Mouse (Mus musculus): ENCODE results near the gene Rpusd4. TPM values are rescaled to one million over a fixed set of nuclear protein-coding genes. Genes with fewer than 3 reads are reported as not detected.

Rpusd4 gene
- total RNA-seq, 2 experiments from 2014 or later: 10.1 to 10.9 TPM

Other genes starting within 250 kb of the Rpusd4 start
- 10 to 100 TPM; 26.5 to 28.6 TPM for gene St3gal4, start 148.6 kb upstream of the Rpusd4 start, total RNA-seq (2021)
- 10 to 100 TPM; 17.5 to 18.5 TPM for gene Dcps, start 91.8 kb upstream of the Rpusd4 start, total RNA-seq (2021)
- 10 to 100 TPM; 63.1 to 67.3 TPM for gene Srpr, start 67.7 kb upstream of the Rpusd4 start, total RNA-seq (2021)
- 1 to 10 TPM; 3.1 to 4.4 TPM for gene Tirap, start 67.6 kb upstream of the Rpusd4 start, total RNA-seq (2021)
- 10 to 100 TPM; 41.5 to 46.4 TPM for gene Foxred1, start 56.8 kb upstream of the Rpusd4 start, total RNA-seq (2021)
- 10 to 100 TPM; 24.5 to 28.6 TPM for gene Fam118b, start 60 bp upstream of the Rpusd4 start, total RNA-seq (2021)
- gene Cdon, start 153.3 kb downstream of the Rpusd4 start, total RNA-seq (2021): 10 to 100 TPM in 1 of 2 experiments, 1 to 10 TPM in 1; 8.5 to 10.4 TPM

All from layer of hippocampus, postnatal 14 days (tissue).